Mouse (Mus musculus): Measurements from ENCODE around the gene Nelfb. TPM values are rescaled to one million over a fixed set of nuclear protein-coding genes. Genes with fewer than 3 reads are reported as not detected.

The Nelfb gene
- polyA plus RNA-seq, 1 experiment from 2014 or later = 137 TPM

DNA sequence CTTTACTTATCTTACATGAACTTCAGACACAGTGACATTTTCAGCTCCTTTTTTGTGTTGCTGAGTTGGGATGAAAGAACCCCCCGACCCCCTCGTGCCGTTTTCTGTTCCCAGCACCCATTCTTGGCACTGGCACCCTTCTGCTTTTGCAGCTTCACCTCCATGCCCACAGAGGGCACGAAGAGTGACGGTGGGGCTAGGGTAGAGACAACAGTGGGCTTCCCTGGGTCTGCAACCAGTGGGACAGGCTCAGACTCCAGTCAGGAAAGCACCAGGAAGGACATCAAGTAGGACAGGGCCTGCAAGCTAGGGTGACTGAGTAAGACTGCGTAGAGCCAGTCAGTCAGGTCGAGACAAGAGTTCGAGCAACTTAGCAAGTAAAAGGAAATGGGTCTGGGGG, 29.0 kb upstream of the Nelfb start:
- H3K27ac ChIP-seq = peak overlapping the region; percentile 71; the same call in 1 of the 2 replicates
- H3K27me3 ChIP-seq (ENCODE audit: low read depth, poor library complexity, severe bottlenecking) = peaks cover 62% of the 10 kb centered on the region
- 46% methylated on average over 8 of the region's 8 CpGs for WGBS

DNA sequence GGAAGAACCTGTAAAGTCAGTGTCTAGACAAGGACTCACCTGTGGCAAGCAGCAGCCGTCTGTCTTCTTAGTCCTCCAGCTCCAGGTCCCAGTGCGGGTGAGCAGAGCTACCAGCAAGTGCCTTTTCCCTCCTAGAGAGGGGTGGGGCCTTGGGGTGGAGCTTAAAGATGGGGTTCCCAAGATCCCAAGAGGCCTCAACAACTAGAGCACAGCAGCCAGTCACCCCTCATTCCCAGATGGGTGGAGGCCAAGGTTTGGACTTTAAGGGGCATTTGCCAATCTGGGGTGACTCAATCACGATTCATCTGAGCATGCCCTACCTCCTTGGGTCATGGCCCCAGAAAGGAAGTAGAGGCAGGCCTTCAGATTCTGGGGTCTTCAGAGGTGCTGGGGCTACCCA, 28.5 kb upstream of the Nelfb start:
- no peak for DNase-seq (ENCODE audit: low spot score)
- WGBS = 87% methylated on average over 3 of the region's 3 CpGs
- peaks cover 34% of the 10 kb centered on the region for H3K4me1 ChIP-seq
- H3K9me3 ChIP-seq (replicated peaks) = no peaks in the 10 kb centered on the region
- no peak overlapping the region for H3K4me3 ChIP-seq
- no peaks in the 10 kb centered on the region for H3K36me3 ChIP-seq
- peaks cover 67% of the 10 kb centered on the region for H3K27me3 ChIP-seq (ENCODE audit: low read depth, poor library complexity, severe bottlenecking)
- H3K27ac ChIP-seq = no peak overlapping the region

More for the DNA sequence above, 29.0 kb upstream of the Nelfb start:
- Histone ChIP-seq H3K4me1 (peaks cover 34% of the 10 kb centered on the region), H3K9me3 (replicated peaks) (no peaks in the 10 kb centered on the region), H3K36me3 (peaks cover 4% of the 10 kb centered on the region), H3K4me3 (peak overlapping the region; percentile 63)
- DNase-seq (ENCODE audit: low spot score) = no peak

DNA sequence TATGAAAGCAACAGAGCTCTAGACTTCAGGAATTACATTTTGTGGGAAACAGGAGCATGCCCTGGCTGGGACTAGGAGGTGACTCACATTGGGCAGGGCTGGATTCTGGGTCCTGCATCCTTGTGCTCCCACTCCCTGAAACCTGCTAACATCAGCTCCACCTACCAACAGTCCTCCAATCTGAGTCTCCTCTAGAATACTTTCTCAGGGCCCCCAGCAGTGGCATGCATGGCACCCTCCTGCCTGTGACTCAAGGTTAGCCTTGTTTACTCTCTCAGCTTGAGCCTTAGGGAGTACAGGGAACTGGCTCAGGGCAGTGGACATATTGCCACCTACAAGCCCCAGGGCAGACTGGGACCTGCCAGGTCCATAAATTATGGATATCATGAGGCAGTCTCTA, 26.8 kb upstream of the Nelfb start:
- no peaks in the 10 kb centered on the region for H3K9me3 ChIP-seq (replicated peaks)
- peaks cover 33% of the 10 kb centered on the region for H3K4me1 ChIP-seq
- no peak for DNase-seq (ENCODE audit: low spot score)
- no peaks in the 10 kb centered on the region for H3K36me3 ChIP-seq
- peaks cover 54% of the 10 kb centered on the region for H3K27me3 ChIP-seq (ENCODE audit: low read depth, poor library complexity, severe bottlenecking)
- no peak overlapping the region for H3K27ac ChIP-seq
- H3K4me3 ChIP-seq = no peak overlapping the region

DNA sequence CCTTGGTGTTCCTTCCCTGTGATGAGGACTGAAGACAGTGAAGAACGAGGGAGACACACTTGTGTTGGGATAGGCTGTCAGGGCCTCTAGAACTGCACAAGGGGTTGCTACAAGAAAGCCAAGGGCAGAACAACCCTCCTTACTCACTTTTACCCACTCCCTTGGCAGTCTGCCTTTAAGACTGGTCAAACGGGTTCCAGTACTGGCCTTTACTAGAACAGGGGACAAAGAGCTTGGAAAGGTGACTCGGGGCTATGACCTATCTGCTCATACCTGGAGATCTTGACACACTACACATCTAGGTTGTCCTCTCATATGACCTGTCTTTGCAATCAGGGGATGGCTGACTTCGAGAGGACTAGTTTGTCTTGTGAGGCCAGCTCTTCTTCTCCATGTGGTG, 26.2 kb upstream of the Nelfb start:
- no peak overlapping the region for H3K27ac ChIP-seq
- H3K4me1 ChIP-seq = peaks cover 27% of the 10 kb centered on the region
- WGBS = 68% methylated on average over 4 of the region's 4 CpGs
- H3K4me3 ChIP-seq = no peak overlapping the region
- H3K27me3 ChIP-seq (ENCODE audit: low read depth, poor library complexity, severe bottlenecking) = peaks cover 53% of the 10 kb centered on the region
- no peaks in the 10 kb centered on the region for H3K36me3 ChIP-seq
- DNase-seq (ENCODE audit: low spot score) = no peak
- H3K9me3 ChIP-seq (replicated peaks) = no peaks in the 10 kb centered on the region

DNA sequence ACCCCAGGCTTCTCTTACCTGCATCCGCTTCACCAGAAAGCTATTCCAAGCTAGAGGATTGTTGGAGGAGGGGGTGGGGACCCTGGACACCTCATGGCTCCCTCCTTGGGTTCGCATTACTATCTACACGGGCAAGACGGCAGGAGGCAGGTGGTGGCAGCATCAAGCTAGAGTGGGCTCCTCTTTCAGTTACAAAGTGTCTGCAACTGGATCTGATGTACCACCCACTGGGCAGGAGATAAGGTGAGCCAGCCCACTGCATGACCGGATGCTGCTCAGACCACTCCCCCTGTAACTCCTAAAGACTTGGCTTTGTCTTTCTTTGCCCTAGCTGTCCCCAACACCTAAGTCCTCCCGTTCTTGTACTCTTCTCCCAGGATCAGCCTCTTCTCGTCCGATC, 25.3 kb upstream of the Nelfb start, which contains the start of gene Rnf224:
TSS of gene Rnf224 (minus strand) at position 174 of the 400 bp plus-strand sequence.
- Histone ChIP-seq H3K9me3 (replicated peaks) (no peaks in the 10 kb centered on the region), H3K36me3 (no peaks in the 10 kb centered on the region), H3K4me3 (no peak within 1 kb of the TSS), H3K27me3 (ENCODE audit: low read depth, poor library complexity, severe bottlenecking) (peaks cover 53% of the 10 kb centered on the region), H3K4me1 (peaks cover 18% of the 10 kb centered on the region), H3K27ac (no peak within 1 kb of the TSS)
- WGBS = 36% methylated on average over 8 of the region's 8 CpGs
- DNase-seq (ENCODE audit: low spot score) = no peak

DNA sequence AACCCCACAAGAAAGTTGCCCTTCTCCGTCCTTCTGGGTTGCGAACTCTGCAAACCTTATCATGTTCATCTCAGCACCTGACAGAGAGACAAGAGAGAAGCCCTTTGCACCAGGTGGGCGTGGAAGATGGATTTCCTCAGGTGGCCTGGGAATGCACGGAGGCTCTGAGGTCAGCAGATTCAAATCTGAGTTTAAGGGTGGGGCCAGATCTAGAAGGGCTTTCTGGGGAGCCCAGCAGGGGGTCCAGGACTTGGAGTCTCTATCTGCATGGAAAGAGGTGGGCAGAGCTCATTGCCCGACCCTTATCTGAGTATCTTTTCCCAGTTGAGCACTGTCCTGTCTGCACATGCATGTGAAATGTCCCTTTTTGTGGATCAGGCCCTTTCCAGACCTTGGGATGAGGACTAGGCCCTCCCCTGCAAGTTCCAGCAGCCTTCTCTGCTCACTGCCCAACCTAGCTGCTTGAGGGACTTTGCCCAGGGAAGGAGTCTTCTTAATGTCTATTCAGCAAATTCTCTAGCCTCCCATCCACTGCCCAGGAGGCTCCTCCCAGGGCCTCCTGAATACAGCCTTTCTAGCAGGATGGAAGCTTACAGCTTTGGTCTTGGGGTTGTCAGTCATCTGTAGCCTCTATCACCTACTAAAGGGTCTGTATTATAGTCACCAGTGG, 23.4 kb upstream of the Nelfb start:
- H3K9me3 ChIP-seq (replicated peaks) = no peaks in the 10 kb centered on the region
- H3K27me3 ChIP-seq (ENCODE audit: low read depth, poor library complexity, severe bottlenecking) = peaks cover 57% of the 10 kb centered on the region
- H3K4me1 ChIP-seq = peaks cover 3% of the 10 kb centered on the region; the same call in 1 of the 2 replicates
- no peak overlapping the region for H3K27ac ChIP-seq
- H3K4me3 ChIP-seq = no peak overlapping the region
- no peaks in the 10 kb centered on the region for H3K36me3 ChIP-seq
- no peak for DNase-seq (ENCODE audit: low spot score)
- 76% methylated on average over 5 of the region's 5 CpGs for WGBS

DNA sequence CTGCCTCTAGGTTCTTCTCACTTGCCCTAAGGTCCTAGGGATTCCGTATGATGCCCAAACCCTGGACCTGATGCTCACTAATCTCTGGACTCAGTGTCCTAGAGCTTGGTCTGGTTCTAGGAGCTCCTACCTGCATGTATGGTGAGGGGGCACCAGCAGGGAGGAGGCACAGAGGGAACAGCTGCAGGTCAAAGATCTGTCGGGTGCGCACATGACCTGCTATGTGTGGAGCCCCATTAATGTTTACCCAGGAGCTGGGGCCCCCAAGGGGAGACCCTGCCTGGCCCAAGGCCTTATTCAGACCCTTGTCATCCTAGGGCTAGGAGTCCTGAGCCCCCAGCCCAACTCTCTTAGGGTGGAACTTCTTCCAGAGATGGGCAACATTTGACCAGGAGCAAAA, 22.8 kb upstream of the Nelfb start, which contains the start of gene Slc34a3:
TSS of gene Slc34a3 (minus strand) at position 315 of the 400 bp plus-strand sequence.
- 95% methylated on average over 3 of the region's 3 CpGs for WGBS
- H3K27me3 ChIP-seq (ENCODE audit: low read depth, poor library complexity, severe bottlenecking) = peaks cover 56% of the 10 kb centered on the region
- H3K36me3 ChIP-seq = no peaks in the 10 kb centered on the region

DNA sequence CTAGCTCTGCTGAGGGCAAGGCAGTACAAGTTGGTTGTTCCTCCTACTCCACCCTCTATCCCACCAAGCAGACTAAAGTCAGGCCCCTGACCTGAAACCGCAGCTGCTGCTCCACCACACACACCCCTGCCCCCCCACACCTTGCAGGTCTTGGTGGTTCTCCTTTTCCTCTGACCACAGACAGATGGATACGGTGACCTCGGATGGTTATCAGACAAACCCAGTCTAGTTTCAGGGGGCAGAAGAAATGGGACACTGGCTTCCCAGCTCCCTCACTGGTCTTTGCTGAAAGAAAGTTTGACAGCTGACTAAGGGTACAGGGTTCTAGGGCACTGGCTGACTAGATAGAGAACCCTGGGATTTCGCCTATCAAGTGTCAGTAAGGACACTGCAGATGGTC, 22.1 kb upstream of the Nelfb start:
- 81% methylated on average over 4 of the region's 4 CpGs for WGBS
- Histone ChIP-seq H3K36me3 (no peaks in the 10 kb centered on the region), H3K27ac (no peak overlapping the region), H3K9me3 (replicated peaks) (no peaks in the 10 kb centered on the region), H3K27me3 (ENCODE audit: low read depth, poor library complexity, severe bottlenecking) (peaks cover 52% of the 10 kb centered on the region), H3K4me3 (no peak overlapping the region), H3K4me1 (peaks cover 11% of the 10 kb centered on the region)
- DNase-seq (ENCODE audit: low spot score) = no peak

More for the DNA sequence above, 22.8 kb upstream of the Nelfb start, which contains the start of gene Slc34a3:
- Histone ChIP-seq H3K4me3 (no peak within 1 kb of the TSS), H3K27ac (no peak within 1 kb of the TSS), H3K9me3 (replicated peaks) (no peaks in the 10 kb centered on the region), H3K4me1 (peaks cover 5% of the 10 kb centered on the region)
- no peak for DNase-seq (ENCODE audit: low spot score)

DNA sequence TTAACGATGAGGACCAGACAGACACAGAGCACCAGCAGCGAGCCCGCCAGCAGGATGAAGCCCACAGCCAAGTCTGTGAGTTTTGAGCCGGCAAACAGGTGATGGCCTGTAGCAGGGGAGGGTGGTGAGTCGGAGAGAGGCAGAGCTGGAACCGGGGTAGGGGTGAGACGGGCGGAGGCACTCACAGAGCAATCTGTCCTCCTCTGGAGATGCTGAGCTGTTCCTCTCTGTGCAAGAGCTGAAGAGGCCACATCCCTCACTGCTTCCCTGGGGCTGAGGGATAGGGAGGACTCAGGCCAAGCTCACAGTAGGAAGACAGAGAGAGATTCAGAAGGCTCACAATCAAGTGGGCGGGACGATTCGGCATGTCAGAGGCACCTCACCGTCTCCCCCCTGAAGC, 19.7 kb upstream of the Nelfb start:
- Histone ChIP-seq H3K4me3 (no peak overlapping the region), H3K4me1 (peaks cover 18% of the 10 kb centered on the region), H3K9me3 (replicated peaks) (no peaks in the 10 kb centered on the region), H3K27ac (no peak overlapping the region), H3K36me3 (no peaks in the 10 kb centered on the region), H3K27me3 (ENCODE audit: low read depth, poor library complexity, severe bottlenecking) (peaks cover 41% of the 10 kb centered on the region)
- WGBS = 61% methylated on average over 12 of the region's 12 CpGs
- no peak for DNase-seq (ENCODE audit: low spot score)

DNA sequence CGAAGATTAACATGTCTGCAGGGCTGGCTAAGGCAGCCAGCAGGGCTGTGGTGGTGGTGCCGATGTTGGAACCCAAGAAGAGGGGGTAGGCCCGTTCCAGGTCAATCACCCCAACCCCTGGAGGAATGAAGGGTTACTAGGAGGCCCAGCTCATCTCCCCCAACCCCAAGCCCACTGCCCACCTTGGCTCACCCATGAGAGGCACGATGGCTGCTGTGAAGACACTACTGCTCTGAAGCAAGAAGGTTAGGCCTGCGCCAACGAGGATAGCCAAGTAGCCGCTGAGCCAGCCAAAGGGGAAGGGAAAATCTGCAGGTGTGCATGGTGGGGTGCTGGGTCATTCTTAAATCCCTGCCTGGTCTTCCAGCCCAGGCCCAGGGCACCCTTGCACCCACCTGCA, 19.3 kb upstream of the Nelfb start:
- peaks cover 22% of the 10 kb centered on the region for H3K4me1 ChIP-seq
- no peaks in the 10 kb centered on the region for H3K9me3 ChIP-seq (replicated peaks)
- no peak for DNase-seq (ENCODE audit: low spot score)
- H3K36me3 ChIP-seq = no peaks in the 10 kb centered on the region
- H3K4me3 ChIP-seq = no peak overlapping the region
- H3K27ac ChIP-seq = no peak overlapping the region
- peaks cover 36% of the 10 kb centered on the region for H3K27me3 ChIP-seq (ENCODE audit: low read depth, poor library complexity, severe bottlenecking)
- 89% methylated on average over 7 of the region's 7 CpGs for WGBS

DNA sequence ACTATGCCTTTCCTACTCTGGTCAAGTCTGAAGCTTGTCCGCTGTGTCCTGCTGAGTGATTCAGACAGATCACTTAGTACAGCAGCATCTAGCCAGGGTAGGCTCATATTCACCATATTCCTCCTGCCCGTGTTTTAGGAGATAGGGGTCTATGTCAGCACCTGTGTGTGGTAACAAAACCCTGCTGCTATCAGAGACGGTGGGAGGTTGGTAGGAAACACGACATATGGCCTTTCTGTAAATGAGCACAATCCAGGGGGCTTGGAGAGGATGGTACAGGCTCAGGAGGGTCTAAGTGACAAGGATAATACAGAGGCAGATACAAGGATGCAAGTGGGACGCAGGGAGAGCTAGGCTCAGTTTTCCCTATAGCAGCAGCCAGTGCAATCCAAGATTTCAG, 18.3 kb upstream of the Nelfb start:
- H3K9me3 ChIP-seq (replicated peaks) = no peaks in the 10 kb centered on the region
- 88% methylated on average over 5 of the region's 5 CpGs for WGBS
- H3K4me3 ChIP-seq = no peak overlapping the region
- no peak overlapping the region for H3K27ac ChIP-seq
- H3K27me3 ChIP-seq (ENCODE audit: low read depth, poor library complexity, severe bottlenecking) = peaks cover 27% of the 10 kb centered on the region; the same call in 1 of the 2 replicates
- DNase-seq (ENCODE audit: low spot score) = no peak
- H3K4me1 ChIP-seq = peaks cover 26% of the 10 kb centered on the region
- H3K36me3 ChIP-seq = no peaks in the 10 kb centered on the region

DNA sequence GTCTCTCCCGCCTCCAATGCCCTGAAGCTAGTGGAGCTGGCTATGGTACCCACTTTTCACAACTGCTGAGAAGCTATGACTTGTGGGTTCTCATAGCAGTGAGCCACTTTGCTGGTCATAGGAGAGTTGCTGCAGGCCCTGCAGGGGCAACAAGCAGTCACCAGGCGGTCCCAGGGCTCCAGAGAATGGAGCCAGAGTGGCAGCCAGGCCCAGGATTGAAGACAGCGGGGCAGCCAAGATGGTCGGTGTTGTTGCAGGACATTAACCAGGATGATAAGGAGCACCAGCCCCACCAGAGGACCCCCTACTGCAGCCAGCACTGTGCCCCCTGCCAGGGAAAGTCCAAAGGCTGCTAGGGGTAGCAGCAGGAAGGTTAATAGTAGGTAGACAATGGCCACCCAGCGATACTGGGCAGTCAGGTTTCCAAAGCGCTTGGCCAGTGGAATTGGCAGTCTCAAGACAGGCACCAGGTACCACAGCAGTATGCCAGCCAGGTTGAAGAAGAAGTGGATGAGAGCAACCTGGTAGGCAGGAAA, 17.8 kb upstream of the Nelfb start:
- H3K4me3 ChIP-seq = peak overlapping the region; percentile 41
- 72% methylated on average over 6 of the region's 6 CpGs for WGBS
- DNase-seq (ENCODE audit: low spot score) = no peak
- no peaks in the 10 kb centered on the region for H3K9me3 ChIP-seq (replicated peaks)
- H3K27me3 ChIP-seq (ENCODE audit: low read depth, poor library complexity, severe bottlenecking) = peaks cover 27% of the 10 kb centered on the region; the same call in 1 of the 2 replicates
- peak overlapping the region; percentile 82 for H3K27ac ChIP-seq
- H3K36me3 ChIP-seq = no peaks in the 10 kb centered on the region
- H3K4me1 ChIP-seq = peaks cover 26% of the 10 kb centered on the region

DNA sequence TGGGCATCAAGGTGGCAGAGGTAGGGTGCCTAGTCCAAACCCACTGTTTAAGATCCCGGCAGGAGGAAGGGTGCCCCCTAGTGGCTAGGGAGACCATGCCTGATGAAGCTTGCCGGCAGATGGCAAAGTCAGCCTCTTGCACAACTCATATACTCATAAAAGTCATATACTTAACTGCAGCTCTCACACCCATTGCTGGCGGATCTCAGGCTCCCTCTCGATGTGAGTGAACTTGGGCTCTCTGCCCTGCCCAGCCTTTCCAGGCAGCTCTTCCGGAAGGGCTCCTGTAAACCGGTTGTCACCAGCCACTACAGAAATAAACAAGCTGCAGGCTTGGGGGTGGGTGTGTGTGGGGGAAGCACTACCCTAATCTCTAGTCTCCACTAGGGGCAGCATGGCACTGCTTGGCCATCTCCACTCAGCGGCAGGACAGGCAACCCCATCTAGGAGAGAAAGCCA, 17.2 kb upstream of the Nelfb start:
- peaks cover 30% of the 10 kb centered on the region for H3K4me1 ChIP-seq
- H3K27me3 ChIP-seq (ENCODE audit: low read depth, poor library complexity, severe bottlenecking) = peaks cover 27% of the 10 kb centered on the region; the same call in 1 of the 2 replicates
- DNase-seq (ENCODE audit: low spot score) = peak; percentile 83
- H3K36me3 ChIP-seq = peaks cover 2% of the 10 kb centered on the region
- no peaks in the 10 kb centered on the region for H3K9me3 ChIP-seq (replicated peaks)
- peak overlapping the region; percentile 82 for H3K27ac ChIP-seq
- peak overlapping the region; percentile 41 for H3K4me3 ChIP-seq
- 2% methylated on average over 7 of the region's 7 CpGs for WGBS
